9 mouse cellular contexts compared by ENCODE assay signal in the genomic region with DNA sequence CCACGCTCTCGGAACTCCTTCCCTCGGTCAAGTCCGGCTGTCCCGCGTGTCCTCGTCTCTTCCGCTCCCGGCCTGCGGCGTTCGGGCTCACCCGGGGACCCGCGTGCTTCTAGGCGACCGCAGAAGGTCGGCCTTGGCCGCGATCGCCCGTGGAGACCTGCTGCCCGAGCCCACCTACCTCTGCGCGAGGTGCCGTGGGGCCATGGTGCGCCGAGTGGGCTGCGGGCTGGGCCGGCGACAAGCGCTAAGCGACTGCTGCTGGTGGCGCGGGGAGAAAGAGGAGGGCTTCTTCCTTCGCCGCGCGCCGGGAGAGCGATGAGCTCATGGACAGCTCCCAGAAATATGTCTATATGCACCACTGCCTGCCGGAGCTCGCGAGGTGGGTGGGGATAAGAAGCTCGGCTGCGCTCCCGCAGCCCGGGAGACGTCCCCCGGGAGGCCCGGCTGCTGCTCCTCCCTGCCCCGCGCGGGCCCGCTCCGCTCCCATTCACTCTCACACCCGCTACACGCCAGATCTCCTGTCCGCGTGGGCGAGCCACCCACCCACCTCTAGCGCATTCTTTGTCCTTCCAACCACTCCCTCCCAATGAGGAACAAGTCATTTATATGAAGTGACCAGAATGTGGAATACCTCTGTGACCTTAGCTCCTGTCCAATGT. TPM values are rescaled to one million over a fixed set of nuclear protein-coding genes. Genes with fewer than 3 reads are reported as not detected.
DNase-seq lines count a peak whose midpoint lies in the region; ATAC-seq and TF ChIP-seq lines count a peak whose summit lies in the region.
"Had no signal": no experiment of that assay in that cellular context is flagged by ENCODE, and none has a peak within 500 bp of the region (broad histone marks: within the 10 kb centered on the region; RNA-seq: fewer than 3 reads in every experiment).

TSS of gene Ank2 (minus strand) at position 609 of the 659 bp plus-strand sequence.

- H3K4me2 ChIP-seq in forebrain, embryonic 12.5 days: peak within 1 kb of the TSS; percentile 100
- peak within 1 kb of the TSS; percentile 99 for H3K4me2 ChIP-seq in heart, embryonic 15.5 days

- no peak for TF ChIP-seq EP300 in MEL (IDR thresholded peaks at IDR 0.05; ENCODE audit: low read depth in 1 of 2, low read length in 2 of 2)

- H3K27me3 ChIP-seq in MEL (ENCODE audit: control insufficient read depth in 1 of 2, insufficient read depth in 2 of 2, low read length in 2 of 2): no peaks in the 10 kb centered on the region
- peaks cover 32% of the 10 kb centered on the region for H3K27me3 ChIP-seq in forebrain, embryonic 12.5 days
- H3K27me3 ChIP-seq in heart, embryonic 15.5 days: peaks cover 11% of the 10 kb centered on the region; the same call in 1 of the 2 replicates

- no peak for TF ChIP-seq RAD21 in MEL (IDR thresholded peaks at IDR 0.05; ENCODE audit: low read depth, low read length)

- H3K27ac ChIP-seq in MEL (ENCODE audit: control insufficient read depth, low read depth, low read length): peak within 1 kb of the TSS; percentile 39
- H3K27ac ChIP-seq in bone marrow macrophage, adult 2 months (ENCODE audit: insufficient read depth, low read depth, low read length): no peak within 1 kb of the TSS
- H3K27ac ChIP-seq in forebrain, embryonic 12.5 days: no peak within 1 kb of the TSS
- H3K27ac ChIP-seq in heart, embryonic 15.5 days: peak within 1 kb of the TSS; percentile 79
- H3K27ac ChIP-seq: macrophage had no signal

- H3K4me1 ChIP-seq in MEL (ENCODE audit: control insufficient read depth in 1 of 2, insufficient read depth in 2 of 2, low read length in 2 of 2): 0 out of 4 replicates have a peak, but pooled peaks cover 0 to 2% of the 10 kb centered on the region in 2 experiments
- peaks cover 3% of the 10 kb centered on the region; the same call in 1 of the 2 replicates for H3K4me1 ChIP-seq in bone marrow macrophage, adult 2 months (ENCODE audit: control insufficient read depth, insufficient read depth, low read length)
- peaks cover 12% of the 10 kb centered on the region for H3K4me1 ChIP-seq in forebrain, embryonic 12.5 days
- peaks cover 9% of the 10 kb centered on the region for H3K4me1 ChIP-seq in heart, embryonic 15.5 days (replicated peaks)

- H3K79me2 ChIP-seq in MEL (ENCODE audit: control insufficient read depth, insufficient read depth, low read length, poor library complexity): no peaks in the 10 kb centered on the region; the same call in 1 of the 2 replicates

- H3K9ac ChIP-seq in MEL (ENCODE audit: control insufficient read depth, low read depth, low read length, poor library complexity, severe bottlenecking): peak within 1 kb of the TSS; percentile 82
- H3K9ac ChIP-seq in forebrain, embryonic 12.5 days: peak within 1 kb of the TSS; percentile 76
- peak within 1 kb of the TSS; percentile 74 for H3K9ac ChIP-seq in heart, embryonic 15.5 days

- peak within 1 kb of the TSS; percentile 69 to 84 for H3K4me3 ChIP-seq in MEL (ENCODE audit: control insufficient read depth in 1 of 2, insufficient read depth in 1 of 2, low read depth in 2 of 2, low read length in 2 of 2)
- H3K4me3 ChIP-seq in bone marrow macrophage, adult 2 months (ENCODE audit: insufficient read depth, low read length): peak within 1 kb of the TSS; percentile 68
- peak within 1 kb of the TSS; percentile 71 for H3K4me3 ChIP-seq in forebrain, embryonic 12.5 days (replicated peaks)
- H3K4me3 ChIP-seq in heart, embryonic 15.5 days: peak within 1 kb of the TSS; percentile 68

- TF ChIP-seq CTCF in MEL (IDR thresholded peaks at IDR 0.05 in 2 of 3, conservative IDR thresholded peaks at IDR 0.05 in 1 of 3; ENCODE audit: control insufficient read depth in 1 of 3, insufficient read depth in 1 of 3, low read depth in 2 of 3, low read length in 3 of 3, poor library complexity in 1 of 3, severe bottlenecking in 1 of 3): no peak
- TF ChIP-seq CTCF in bone marrow macrophage, adult 2 months (IDR thresholded peaks at IDR 0.05; ENCODE audit: low read depth, low read length): no peak

- peak; percentile 72 for ATAC-seq in forebrain, embryonic 12.5 days (ENCODE audit: low FRiP score)
- peak; percentile 70 for ATAC-seq in heart, embryonic 15.5 days (replicated peaks; ENCODE audit: insufficient number of reproducible peaks, insufficient read depth, low FRiP score, low read depth)

- H3K36me3 ChIP-seq in MEL (ENCODE audit: control insufficient read depth in 1 of 2, insufficient read depth in 2 of 2, low read length in 2 of 2): no peaks in the 10 kb centered on the region
- no peaks in the 10 kb centered on the region for H3K36me3 ChIP-seq in forebrain, embryonic 12.5 days (replicated peaks)
- no peaks in the 10 kb centered on the region for H3K36me3 ChIP-seq in heart, embryonic 15.5 days

- WGBS in forebrain, embryonic 12.5 days: under 1% methylated on average over 59 of the region's 62 CpGs
- under 1% methylated on average over 58 of the region's 62 CpGs for WGBS in heart, embryonic 15.5 days

- TF ChIP-seq POLR2A in MEL (IDR thresholded peaks at IDR 0.05; ENCODE audit: control insufficient read depth in 1 of 2, insufficient read depth in 1 of 2, low read depth in 1 of 2, low read length in 2 of 2, poor library complexity in 1 of 2): no peak
- no peak for TF ChIP-seq POLR2A in bone marrow macrophage, adult 2 months (IDR thresholded peaks at IDR 0.05; ENCODE audit: borderline replicate concordance, low read depth, low read length)

- DNase-seq in MEL (ENCODE audit: low read depth, low spot score): peak; percentile 63
- DNase-seq in layer of hippocampus, adult 9-11 months: peak; percentile 67
- DNase-seq in lung, postnatal 10 days: peak; percentile 60
- peak; percentile 80 to 85 for DNase-seq in right cerebral cortex, postnatal 10 days (ENCODE audit: low spot score in 2 of 2)
- no peak for DNase-seq in B cell, adult 2 months

- no peaks in the 10 kb centered on the region for H3K9me3 ChIP-seq in MEL (replicated peaks; ENCODE audit: insufficient read depth, low read length)
- no peaks in the 10 kb centered on the region for H3K9me3 ChIP-seq in forebrain, embryonic 12.5 days
- H3K9me3 ChIP-seq in heart, embryonic 15.5 days (replicated peaks): no peaks in the 10 kb centered on the region

TF ChIP-seq in MEL, 35 proteins besides CTCF, POLR2A, EP300 and RAD21:
- TF ChIP-seq SIN3A (IDR thresholded peaks at IDR 0.05; ENCODE audit: low read length) (no peak; the same call in 1 of the 2 replicates), MAX (IDR thresholded peaks at IDR 0.05; ENCODE audit: low read length) (peak; percentile 17; the same call in 1 of the 2 replicates)

RNA-seq across cellular contexts. Expression of gene Ank2, which starts in this region (rescaled TPM):
- 4.0 and 4.5 TPM in 2 replicates for total RNA-seq in MEL (2012; rRNA removed)
- 1 to 10 TPM in 1 of 2 experiments, not detected in 1; 2.7 TPM for polyA plus RNA-seq in MEL (2012; ENCODE audit: insufficient read depth in 1 of 2, insufficient read length in 2 of 2, low read depth in 1 of 2, low replicate concordance in 2 of 2, missing spikeins in 1 of 2)
- 0.75 and 1.4 TPM in 2 replicates for polyA plus RNA-seq in bone marrow macrophage, adult 2 months (2012; ENCODE audit: insufficient read depth, insufficient read length, missing spikeins)
- polyA plus RNA-seq in forebrain, embryonic 12.5 days (2016; fragmentation: Nextera tagmentation; extraction: Ambion mirVana): 118 and 121 TPM in 2 replicates
- polyA plus RNA-seq in heart, embryonic 15.5 days (2015; fragmentation: Nextera tagmentation; extraction: Ambion mirVana): 37.3 and 39.9 TPM in 2 replicates

Comparison
In these comparisons a context has a peak if more than half of its experiments do, and no peak if none do; other contexts are left out.
1. RNA of gene Ank2 (polyA plus RNA-seq): 118 to 121 TPM in forebrain, embryonic 12.5 days and 37.3 to 39.9 TPM in heart, embryonic 15.5 days; 2.7 TPM in MEL and 0.75 to 1.4 TPM in bone marrow macrophage, adult 2 months; every median in the first group is over 10 times any median in the second.
2. DNase-seq: peak in MEL (single experiment), layer of hippocampus, adult 9-11 months (single experiment), lung, postnatal 10 days (single experiment) and right cerebral cortex, postnatal 10 days (2 of 2); none in B cell, adult 2 months (0 of 2).
3. H3K27ac ChIP-seq: peak in MEL (single experiment) and heart, embryonic 15.5 days (single experiment); none in bone marrow macrophage, adult 2 months (single experiment) and forebrain, embryonic 12.5 days (single experiment).
4. Peak in every context shown above with its lines, with median percentiles within 50 percentile points of each other: H3K4me3 ChIP-seq and H3K9ac ChIP-seq.